Mouse (Mus musculus): ENCODE results near the gene Zfp980. TPM values are rescaled to one million over a fixed set of nuclear protein-coding genes. Genes with fewer than 3 reads are reported as not detected.
A peak's percentile ranks its signal among the peaks of the same experiment; 100 is the strongest.
"Not testable (repeated sequence)": the region's sequence is repeated elsewhere in the genome, so short reads cannot be mapped to it uniquely, and the experiment has no call there.

Zfp980 gene
- polyA plus RNA-seq, 1 experiment from 2014 or later = not detected

- WGBS = 2% methylated on average over 44 of the region's 83 CpGs
- H3K27me3 ChIP-seq (ENCODE audit: control insufficient read depth, insufficient read depth, low read length); H3K9me3 ChIP-seq (replicated peaks; ENCODE audit: control insufficient read depth, low read length); H3K4me1 ChIP-seq (ENCODE audit: control insufficient read depth, insufficient read depth, low read length); H3K36me3 ChIP-seq (ENCODE audit: control insufficient read depth, insufficient read depth, low read length); H3K27ac ChIP-seq (ENCODE audit: low read length); H3K9ac ChIP-seq (ENCODE audit: low read length): not testable (repeated sequence)
- Histone ChIP-seq H3K4me3 (replicated peaks; ENCODE audit: low read length) (peak overlapping the region; percentile 28), H3K4me2 (ENCODE audit: low read depth, low read length) (peak overlapping the region; percentile 45)
- peak; percentile 82 for ATAC-seq (ENCODE audit: insufficient read depth, low FRiP score)
Observed at GRCm38 (mm10) chr4:145744935-145745644, 74.6 kb downstream of the Zfp980 start.

GRCm38 (mm10) chr4:145745645-145745991 lies 75.1 kb downstream of the Zfp980 start:
- H3K27me3 ChIP-seq (ENCODE audit: control insufficient read depth, insufficient read depth, low read length); H3K27ac ChIP-seq (ENCODE audit: low read length); ATAC-seq (ENCODE audit: insufficient read depth, low FRiP score); H3K4me3 ChIP-seq (replicated peaks; ENCODE audit: low read length); H3K9ac ChIP-seq (ENCODE audit: low read length); H3K36me3 ChIP-seq (ENCODE audit: control insufficient read depth, insufficient read depth, low read length); H3K4me1 ChIP-seq (ENCODE audit: control insufficient read depth, insufficient read depth, low read length); H3K9me3 ChIP-seq (replicated peaks; ENCODE audit: control insufficient read depth, low read length); H3K4me2 ChIP-seq (ENCODE audit: low read depth, low read length): not testable (repeated sequence)
- no CpG with 5 or more reads among the region's 30 CpGs for WGBS

Other genes starting within 250 kb of the Zfp980 start
- 0.06 and 0.07 TPM in 2 replicates for gene Zfp990, start 159.9 kb upstream of the Zfp980 start, polyA plus RNA-seq (2015; fragmentation: Nextera tagmentation; extraction: Ambion mirVana)
- 1.4 and 1.8 TPM in 2 replicates for gene Gm13212, start 85.5 kb upstream of the Zfp980 start, polyA plus RNA-seq (2015; fragmentation: Nextera tagmentation; extraction: Ambion mirVana)
- not detected in 2 replicates for gene Zfp986, start 198.1 kb downstream of the Zfp980 start, polyA plus RNA-seq (2015; fragmentation: Nextera tagmentation; extraction: Ambion mirVana)

Measured in stomach, embryonic 16.5 days (tissue).